Mouse (Mus musculus) inflammation-experienced regulatory T-cells, adult 6 months (primary cell): ENCODE results near the gene Plekha8. TPM values are rescaled to one million over a fixed set of nuclear protein-coding genes. Genes with fewer than 3 reads are reported as not detected.

Experiments used
- ATAC-seq: one replicate; pipeline ENCODE4 v1.8.0; 2017
- polyA plus RNA-seq, 3 experiments: library from polyadenylated mRNA; unstranded; fragments of 100-300 nt; shearing (Covaris generic); gene quantifications; one replicate each; pipeline ENCODE4 v1.2.1; 2017

The Plekha8 gene
- 1 to 10 TPM; 1.3 to 1.6 (median 1.5) TPM for polyA plus RNA-seq

- ATAC-seq, result peak; percentile 50
These were observed at the start of gene Plekha8 for GRCm38 (mm10) chr6:54594469-54595329. Plekha8 (plus strand) TSS chr6:54595111.

DNA sequence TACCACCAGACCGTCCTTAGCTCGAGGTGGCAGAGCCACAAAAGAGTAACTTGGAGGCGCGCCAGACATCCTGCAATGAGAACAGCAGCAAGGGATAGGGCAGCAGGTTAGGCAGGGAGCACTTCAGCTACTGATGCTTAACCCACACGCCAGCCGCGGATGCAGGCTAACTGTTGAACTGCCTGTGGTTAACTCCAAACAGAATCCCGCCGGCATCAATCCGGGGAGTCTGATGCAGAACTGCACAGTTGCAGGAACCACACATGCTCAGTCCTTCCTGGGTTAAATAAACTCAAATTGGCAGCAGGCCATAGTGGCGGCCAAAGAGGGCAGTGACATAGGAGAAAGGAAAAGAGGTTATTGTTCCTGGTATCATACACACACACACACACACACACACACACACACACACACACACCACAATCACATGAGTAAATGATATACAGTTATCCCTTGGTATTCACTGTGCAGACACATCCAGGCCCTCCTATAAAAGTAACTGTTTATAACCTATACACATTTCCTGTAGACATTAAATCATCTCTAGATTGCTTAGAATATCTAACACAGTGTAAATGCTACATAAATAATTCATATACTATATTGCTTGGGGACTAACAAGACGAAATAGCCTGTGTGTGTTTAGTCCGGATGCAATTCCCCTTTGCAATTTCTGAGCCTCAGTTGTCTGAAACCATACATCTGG, 46.4 kb upstream of the Plekha8 start:
- ATAC-seq, result no peak

DNA sequence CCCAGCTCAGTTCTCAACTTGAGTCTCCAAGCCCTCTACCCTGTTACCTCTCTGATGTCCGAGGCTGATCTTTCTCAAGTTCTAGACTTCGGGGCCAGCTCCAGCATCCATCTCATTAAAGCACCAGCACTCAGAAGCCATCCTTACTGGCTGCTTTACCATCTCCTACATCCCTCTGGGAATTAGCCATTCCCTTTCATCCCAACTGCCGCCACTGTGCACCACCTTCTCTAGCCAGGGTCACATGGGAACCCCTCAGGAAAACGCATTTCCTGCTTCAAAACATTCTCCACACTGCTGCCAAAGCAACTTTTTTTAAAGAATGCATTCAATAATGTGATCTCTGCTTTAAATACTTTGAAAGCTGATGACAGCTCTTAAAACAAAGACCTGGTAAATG, 45.6 kb upstream of the Plekha8 start:
- ATAC-seq, result no peak

- ATAC-seq, result no peak
These were observed 44.0 kb upstream of the Plekha8 start for GRCm38 (mm10) chr6:54550801-54551323.

GRCm38 (mm10) chr6:54552721-54553413, 42.0 kb upstream of the Plekha8 start:
- no peak for ATAC-seq

GRCm38 (mm10) chr6:54553632-54554031, 41.3 kb upstream of the Plekha8 start:
- no peak for ATAC-seq

DNA sequence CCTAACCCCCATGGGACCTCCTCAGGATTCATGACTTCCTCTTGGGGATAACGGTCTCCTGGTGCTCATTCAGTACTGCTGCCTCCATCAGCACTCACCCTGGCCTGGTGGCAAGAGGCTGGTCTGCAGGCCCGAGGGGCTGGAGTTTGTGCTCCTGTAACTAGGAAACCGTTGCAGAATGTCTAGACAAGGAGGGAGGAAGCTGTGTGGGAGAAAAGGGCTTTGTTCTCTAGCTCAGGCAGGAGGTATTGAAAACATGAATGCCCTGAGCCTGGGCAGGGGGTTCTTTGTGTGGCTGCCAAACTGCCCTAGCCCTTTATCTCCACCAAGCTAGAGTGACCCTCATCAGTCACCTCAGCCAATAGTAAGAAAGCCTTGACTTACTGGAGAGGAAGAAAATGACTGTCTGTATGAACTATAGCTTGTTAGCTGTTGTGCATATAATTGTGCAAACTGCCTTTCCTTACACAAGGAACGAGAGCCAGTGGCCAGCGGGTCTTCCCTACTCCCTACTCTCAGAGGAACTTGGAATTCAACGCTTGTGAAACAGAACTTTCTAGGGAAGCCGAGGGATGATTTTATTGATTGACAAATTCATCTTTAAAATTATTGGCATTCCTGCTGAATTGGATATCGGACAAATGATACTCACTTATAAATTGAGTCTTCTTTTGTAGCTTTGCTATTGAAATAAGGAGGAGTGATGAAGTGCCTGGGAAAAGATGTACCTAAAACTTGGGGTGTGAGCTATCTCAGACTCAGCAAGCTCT, 40.4 kb upstream of the Plekha8 start:
- no peak for ATAC-seq

DNA sequence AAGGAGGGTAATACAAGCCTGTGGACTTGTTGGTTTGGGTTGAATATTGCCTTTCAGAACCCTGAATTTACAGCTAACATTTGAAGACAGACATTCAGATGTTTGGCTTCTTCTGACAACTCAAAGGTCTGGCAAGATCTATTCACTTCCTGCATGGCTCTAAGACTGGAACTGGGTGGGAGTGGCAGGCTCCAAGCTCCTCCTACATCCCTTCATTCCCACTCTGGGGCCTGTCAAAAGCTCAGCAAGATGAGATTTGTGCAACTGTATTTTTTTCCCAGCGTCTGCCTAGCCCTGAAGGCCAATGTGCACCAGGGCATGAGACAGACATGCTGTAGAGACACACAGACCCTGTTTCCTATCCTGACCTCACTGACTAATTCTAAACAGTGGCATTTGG, 39.1 kb upstream of the Plekha8 start:
- no peak for ATAC-seq

DNA sequence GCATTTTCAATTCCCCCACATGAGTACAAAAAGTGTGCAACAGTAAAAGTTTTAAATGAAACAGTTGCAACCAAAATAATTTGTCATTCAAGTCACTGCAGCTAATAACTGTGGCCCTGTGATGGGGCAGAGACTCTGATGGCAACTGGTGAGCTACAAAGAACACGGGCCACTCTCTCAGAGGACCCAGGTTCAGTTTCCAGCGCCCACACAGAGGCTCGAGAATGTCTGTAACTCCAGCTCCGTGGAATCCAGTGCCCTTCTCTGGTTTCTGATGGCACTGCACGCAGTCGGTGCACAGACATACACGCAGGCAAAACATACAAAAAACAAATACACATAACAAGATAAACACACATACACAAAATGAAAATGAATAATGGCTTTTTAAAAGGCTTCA, 37.2 kb upstream of the Plekha8 start:
- no peak for ATAC-seq

DNA sequence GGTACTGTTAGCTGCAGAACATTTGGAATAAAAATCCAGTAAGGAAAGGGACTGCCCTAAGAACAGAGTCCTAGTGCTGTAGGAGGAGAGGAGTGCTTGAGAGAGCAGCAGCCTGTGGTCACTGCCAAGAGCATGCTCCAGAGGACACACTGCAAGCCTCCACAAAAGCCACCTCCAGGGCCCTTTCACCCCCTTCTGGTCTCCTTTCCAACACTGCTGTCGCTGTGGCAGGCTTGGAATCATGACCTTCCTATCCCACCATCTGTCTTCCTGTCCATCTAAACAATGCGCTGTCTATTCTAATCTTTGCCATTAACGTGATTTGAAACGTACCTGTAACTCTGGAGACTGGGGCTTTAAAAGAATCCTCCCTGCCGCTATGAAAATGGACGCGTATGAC, 36.4 kb upstream of the Plekha8 start:
- ATAC-seq, result no peak

DNA sequence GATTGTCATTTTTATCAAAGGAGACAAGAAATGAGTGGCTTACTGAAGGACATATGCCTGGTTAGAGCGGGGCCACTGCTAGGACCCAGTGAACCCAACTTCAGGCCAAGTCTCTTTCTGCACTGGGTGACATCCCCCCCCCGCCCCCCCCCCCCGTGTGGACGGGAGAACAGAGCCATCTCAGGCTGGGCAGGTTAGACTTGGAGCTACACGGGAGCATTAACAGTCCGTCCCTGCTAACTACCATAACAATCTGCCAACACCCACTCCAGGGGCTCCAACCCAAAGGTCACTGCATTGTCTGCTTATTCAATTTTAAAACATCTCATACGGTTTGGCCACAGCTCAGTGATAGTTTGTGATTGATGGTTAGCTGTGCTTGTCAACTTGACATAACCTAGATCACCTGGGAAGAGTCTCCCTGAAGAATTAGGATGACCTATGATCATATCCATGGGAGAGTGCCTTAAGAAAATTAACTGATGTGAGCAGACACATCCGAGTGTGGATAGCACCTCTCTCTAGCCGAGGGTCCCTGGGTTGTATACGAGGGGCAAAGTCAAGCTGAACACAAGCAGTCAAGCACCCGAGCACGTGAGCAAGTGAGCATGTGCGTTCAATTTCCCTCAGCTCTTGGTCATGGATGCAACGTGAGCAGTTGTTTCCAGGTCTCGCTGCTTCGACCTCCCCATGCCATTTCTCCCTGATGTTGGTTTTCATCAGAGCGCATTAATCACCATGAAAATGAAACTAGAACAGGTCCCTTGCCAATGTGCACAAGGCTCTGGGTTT, 32.7 kb upstream of the Plekha8 start:
- no peak for ATAC-seq

- ATAC-seq, result no peak
These were observed 31.4 kb upstream of the Plekha8 start for GRCm38 (mm10) chr6:54563561-54563960.

DNA sequence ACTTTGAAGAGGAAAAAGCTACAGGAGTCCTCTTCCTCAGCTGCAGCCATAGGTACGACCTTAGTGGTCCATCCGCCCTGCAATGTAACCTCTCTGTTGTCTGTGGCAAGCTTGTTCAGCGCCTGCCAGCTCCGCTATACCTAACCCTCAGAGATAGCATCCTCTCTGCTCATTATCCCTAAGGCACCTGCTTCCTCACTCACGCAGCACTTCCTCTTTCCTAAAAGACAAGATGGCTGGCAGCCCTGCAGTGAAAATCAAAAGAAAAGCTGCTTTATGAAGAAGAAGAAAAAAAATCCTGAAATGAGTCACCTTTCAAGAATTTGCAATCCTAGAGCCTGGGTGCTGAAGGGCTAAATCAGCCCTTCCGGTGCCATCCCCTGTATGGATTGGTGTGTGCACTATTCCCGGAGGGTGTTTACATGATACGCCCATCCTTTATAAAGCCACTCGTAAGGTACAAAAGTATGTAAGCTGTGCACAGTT, 30.4 kb upstream of the Plekha8 start:
- no peak for ATAC-seq

DNA sequence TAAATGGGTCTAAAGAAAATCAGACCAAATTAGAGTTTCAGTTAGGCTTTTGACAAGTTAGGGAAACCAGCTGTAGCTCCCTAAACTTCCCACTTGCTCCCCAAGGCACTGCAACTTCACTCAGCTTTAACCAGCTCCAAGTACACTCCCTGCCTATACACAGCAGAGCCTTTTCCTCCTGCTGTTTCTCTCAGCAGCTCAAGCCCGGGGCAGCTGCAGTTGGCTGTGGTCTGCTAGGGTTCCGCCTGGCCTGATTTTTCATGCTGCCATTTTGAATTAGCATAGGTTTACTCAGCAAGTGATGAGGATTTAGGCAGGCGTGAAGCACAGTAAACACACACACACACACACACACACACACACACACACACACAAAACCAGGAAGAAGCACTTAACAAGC, 29.9 kb upstream of the Plekha8 start:
- no peak for ATAC-seq

GRCm38 (mm10) chr6:54565665-54566545, 29.0 kb upstream of the Plekha8 start, which contains the start of gene Scrn1:
Scrn1 (minus strand) TSS chr6:54566489.
- no peak for ATAC-seq

- ATAC-seq, result no peak
These were observed 28.4 kb upstream of the Plekha8 start for GRCm38 (mm10) chr6:54566546-54566919.

DNA sequence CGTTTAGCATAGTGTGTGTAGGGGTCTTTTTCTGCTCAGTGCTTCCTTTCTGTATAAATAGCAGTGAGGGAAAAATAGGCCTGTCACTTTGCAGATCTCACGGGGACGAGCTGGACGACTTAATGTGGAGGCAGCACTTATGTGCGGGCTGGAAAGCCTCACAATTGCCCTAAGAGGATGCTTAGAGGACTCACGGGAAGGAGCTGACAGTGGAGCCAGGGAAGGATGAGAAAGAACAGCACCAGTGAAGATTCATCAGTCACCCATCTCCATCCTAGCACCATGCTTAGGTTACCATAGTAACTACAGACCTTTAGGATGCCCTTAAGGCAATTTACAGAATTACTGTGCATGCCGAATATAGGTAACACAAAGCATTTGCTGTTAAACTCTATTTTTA, 25.1 kb upstream of the Plekha8 start:
- ATAC-seq, result no peak

GRCm38 (mm10) chr6:54573218-54573955, 21.5 kb upstream of the Plekha8 start:
- no peak for ATAC-seq

- ATAC-seq, result peak; percentile 82
These were observed 8.7 kb upstream of the Plekha8 start for GRCm38 (mm10) chr6:54586175-54586574.
